Mouse (Mus musculus) gastrocnemius, postnatal 10 days (tissue): Measurements from ENCODE around the gene Tnfaip3. TPM values are rescaled to one million over a fixed set of nuclear protein-coding genes. Genes with fewer than 3 reads are reported as not detected.

Experiments
- DNase-seq: peaks from one replicate; pipeline ENCODE4 v3.0.0; 2021; ENCODE audit warnings: mixed read lengths
- total RNA-seq, 2 experiments: library from RNA; stranded (reverse); gene quantifications; 2 replicates each; pipeline ENCODE4 v1.2.3; 2021

Gene Tnfaip3
- total RNA-seq, 2 experiments from 2014 or later, result 4.7 to 8.8 TPM

- no peak for DNase-seq
These were observed 838 bp downstream of the Tnfaip3 start for GRCm38 (mm10) chr10:19014381-19015256.

GRCm38 (mm10) chr10:19013351-19013750 is 2.1 kb downstream of the Tnfaip3 start:
- DNase-seq, result no peak

- no peak for DNase-seq
These were observed 2.8 kb downstream of the Tnfaip3 start for GRCm38 (mm10) chr10:19012616-19013015.

GRCm38 (mm10) chr10:19011832-19012440 is 3.5 kb downstream of the Tnfaip3 start:
- no peak for DNase-seq

- DNase-seq, result no peak
These were observed 5.0 kb downstream of the Tnfaip3 start for GRCm38 (mm10) chr10:19010414-19010813.

- DNase-seq, result no peak
These were observed 6.2 kb downstream of the Tnfaip3 start for GRCm38 (mm10) chr10:19009186-19009672.

GRCm38 (mm10) chr10:19008607-19008940 is 6.9 kb downstream of the Tnfaip3 start:
- no peak for DNase-seq

DNA sequence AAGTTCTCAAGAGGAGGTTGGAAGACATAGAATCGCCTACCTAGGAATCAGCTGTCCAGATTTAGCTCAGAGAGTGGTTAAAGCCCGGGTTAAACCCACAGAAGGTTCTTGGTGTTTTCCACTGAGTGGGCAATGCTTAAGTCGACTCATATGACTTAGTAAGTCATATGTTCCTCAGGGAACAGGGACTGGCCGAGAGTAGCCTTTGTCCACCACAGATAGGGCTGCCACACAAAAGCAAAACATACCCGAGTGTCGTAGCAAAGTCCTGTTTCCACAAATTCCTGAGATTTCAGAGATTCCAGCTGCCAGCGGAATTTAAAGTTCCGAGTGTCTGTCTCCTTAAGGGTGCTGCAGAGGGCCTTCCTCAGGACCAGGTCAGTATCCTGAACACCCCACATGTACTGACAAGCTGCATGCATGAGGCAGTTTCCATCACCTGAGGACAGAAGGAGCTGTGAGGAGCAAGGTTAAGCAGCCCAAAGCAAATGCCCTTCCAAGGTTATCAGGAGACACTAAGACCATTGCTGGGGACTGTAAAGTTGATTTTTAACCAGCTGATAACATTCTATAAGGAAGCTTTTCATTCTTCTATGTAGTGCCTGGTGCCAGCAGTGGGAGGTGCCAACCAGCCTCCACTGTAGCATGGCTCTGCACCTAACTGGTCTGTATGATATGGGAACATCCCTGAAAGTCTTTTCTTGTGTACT is 7.4 kb downstream of the Tnfaip3 start:
- DNase-seq, result no peak

DNA sequence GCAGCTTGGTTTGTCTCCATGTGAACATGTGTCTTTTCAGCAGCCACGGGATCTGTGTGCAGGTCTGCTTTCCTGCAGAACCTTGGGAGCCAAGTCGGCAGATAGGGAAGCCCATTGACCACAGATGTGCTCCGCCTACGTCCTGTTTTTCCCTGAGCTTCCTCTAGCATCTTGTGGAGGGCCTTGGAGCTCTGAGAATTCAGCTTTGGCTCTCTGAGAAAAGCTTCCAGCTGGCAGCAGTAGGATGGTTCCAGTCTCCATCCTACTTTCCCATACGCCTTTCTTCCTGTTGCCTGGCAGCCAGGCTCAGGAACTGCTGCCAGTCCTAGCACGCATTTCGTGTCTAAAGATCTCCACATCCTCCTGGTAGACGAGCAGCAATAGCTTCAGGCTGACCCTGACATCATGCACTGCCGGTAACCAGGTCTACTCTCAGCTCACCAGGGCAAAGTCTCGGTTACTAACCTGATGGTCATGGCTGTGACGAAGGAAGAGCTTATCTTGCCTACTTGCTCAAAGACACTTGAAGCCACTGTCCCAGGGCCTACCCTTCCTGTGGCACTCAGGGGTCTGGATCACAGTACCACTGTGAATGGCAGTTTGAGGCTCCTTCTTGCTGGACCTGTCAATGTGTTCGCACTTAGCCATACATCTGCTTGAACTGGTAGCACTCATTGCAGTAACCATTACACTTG is 13.2 kb downstream of the Tnfaip3 start:
- DNase-seq, result no peak

DNA sequence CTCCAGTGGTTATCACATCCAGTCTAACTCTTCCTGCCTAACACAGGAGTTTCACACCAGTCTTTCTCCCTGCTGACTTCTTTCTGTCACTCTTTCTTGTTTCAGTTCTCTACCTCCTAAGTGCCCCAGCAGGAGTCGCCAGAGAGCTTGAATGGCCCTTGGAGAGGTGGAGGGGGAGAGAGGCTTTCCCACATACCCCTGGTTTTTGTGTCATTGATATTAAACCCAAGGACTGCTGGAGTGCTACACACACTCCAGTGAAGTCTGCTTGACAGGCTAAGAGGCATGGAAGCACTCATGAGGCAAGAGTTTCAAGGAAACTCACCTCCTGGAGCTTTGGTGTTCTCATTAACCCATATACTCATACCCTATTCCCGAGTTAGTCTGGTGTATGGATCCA is 16.0 kb downstream of the Tnfaip3 start:
- DNase-seq, result no peak

GRCm38 (mm10) chr10:18996331-18996730 is 19.1 kb downstream of the Tnfaip3 start:
- DNase-seq, result no peak

GRCm38 (mm10) chr10:18995465-18996261 is 19.8 kb downstream of the Tnfaip3 start:
- DNase-seq, result no peak

GRCm38 (mm10) chr10:18992971-18993370 is 22.5 kb downstream of the Tnfaip3 start:
- DNase-seq, result no peak

DNA sequence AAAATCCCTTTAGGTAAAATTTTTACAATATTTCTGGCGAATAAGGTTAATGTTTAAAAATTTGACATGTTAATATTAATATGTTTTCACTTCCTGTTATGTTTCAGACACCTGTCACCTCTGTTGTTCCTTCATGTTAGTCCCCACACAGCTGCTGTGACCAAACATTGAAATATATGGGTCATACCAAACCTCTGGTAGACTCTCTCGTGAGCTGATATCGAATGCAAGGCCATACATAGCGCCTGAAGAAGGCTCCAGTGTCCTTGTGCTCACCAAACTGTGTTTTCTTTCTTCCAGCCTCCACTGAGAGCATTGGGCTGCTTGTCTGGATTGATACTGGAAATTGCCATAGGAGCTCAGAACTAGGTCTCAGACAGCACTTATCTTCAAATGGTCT is 24.4 kb downstream of the Tnfaip3 start:
- no peak for DNase-seq

- no peak for DNase-seq
These were observed 27.6 kb downstream of the Tnfaip3 start for GRCm38 (mm10) chr10:18987907-18988199.

DNA sequence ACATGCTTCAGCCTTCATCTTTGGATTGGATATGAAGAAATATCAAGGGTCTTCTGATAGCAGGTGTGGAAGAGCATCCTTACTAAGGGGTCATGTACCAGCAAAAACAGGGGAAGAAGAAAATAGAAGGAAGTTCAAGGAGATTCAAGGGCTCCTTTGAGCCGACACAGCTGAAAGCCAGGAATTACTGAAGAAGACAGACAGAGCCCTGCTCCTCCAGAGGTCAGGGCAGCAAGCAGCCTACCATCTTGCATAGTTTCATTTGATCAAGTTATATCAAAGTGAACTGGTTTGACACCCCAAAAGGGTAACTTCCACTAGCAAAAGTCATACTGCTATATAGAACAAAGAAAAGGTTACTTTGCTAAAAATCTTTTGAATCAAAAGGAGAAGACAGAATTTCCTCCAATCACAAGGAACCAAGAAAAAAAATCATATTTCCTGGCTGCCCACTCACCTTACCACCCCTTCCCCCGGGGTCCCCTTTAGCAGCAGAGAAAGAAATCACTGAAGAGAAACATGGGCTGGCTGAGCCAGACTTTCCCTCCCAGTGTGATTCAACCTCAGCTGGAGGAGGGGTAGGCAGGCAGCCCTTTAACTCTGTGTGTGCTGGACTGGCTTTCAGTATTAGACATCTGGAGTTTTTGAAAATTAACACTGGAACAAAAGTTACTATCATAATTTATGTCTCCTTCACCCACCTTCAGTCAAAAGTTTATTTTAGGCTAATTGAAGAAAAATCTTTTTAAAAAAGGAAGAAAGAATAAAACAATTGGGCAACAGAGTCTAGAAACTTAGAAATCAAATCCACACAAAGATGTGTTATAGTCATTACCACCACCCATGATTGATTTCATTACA is 28.2 kb downstream of the Tnfaip3 start:
- no peak for DNase-seq

GRCm38 (mm10) chr10:18985516-18985915 is 29.9 kb downstream of the Tnfaip3 start:
- DNase-seq, result no peak

GRCm38 (mm10) chr10:18983514-18983913 is 31.9 kb downstream of the Tnfaip3 start:
- DNase-seq, result no peak

DNA sequence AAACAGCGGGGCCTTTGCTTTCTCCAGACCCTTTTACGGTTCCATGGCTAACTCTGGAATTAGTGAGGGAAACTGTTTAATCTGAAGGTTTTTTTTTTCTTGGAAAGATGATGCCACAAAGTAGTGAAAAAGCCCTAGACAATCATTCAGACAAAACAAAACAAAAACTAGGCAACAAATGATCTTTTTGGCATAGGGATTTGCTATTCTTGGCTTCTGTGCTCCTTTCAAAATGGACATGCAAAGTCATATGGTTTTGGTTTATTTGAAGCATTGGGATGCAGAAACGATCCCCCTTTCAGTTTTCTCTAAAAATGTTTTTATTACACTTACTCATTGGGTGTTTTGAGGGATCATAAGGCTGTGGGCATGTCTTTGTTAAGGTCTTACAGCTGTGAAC is 41.0 kb downstream of the Tnfaip3 start:
- DNase-seq, result no peak

DNA sequence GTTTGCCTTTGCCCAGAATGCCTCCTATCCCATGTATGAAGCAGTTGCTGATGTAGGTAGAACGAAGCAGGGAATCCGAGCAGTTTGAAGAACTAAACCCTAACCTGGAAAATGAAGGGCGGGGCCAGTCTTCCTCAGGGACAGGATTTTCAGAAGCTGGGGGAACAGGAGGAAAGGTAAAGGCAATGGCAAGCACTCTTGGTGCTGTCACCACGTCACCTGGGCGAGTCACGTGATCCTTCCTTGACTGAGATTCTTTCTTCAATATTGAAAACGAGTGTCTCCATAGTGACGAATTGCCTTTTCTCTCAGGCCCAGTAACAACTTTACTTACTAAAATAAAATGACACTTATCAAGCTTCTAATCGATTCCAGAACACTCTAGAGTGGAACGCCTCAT is 48.6 kb downstream of the Tnfaip3 start:
- DNase-seq, result no peak

DNA sequence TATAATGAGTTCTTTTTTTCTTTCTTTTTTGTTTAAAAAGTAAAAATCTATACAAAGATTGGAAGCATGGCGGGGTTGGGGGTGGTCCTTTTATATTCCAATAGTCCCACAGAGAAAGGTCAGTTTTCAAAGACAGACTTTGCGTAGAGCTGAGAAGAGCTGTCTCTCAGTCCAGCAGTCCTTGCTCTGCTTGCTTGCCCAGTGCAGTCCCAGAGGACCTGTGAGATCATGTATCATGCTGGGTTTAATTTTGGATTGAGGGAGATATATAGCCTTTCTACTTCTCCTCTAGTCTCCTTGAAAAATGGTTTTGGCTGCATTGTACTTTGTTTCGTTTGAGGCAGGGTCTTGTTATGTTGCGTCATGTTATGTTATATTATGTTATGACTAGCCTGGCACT is 49.9 kb downstream of the Tnfaip3 start:
- peak; percentile 21 for DNase-seq
